Mouse (Mus musculus) MN1 (cell line): ENCODE measurements around the gene Gpc3.

Experiments
- DNase-seq: peaks from one replicate; pipeline ENCODE4 v3.0.0-alpha.2; 2016; ENCODE audit warnings: low spot score

Gene Gpc3

GRCm38 (mm10) chrX:52557489-52557888, 56.3 kb downstream of the Gpc3 start:
- no peak for DNase-seq

GRCm38 (mm10) chrX:52551296-52551695, 62.5 kb downstream of the Gpc3 start:
- no peak for DNase-seq

- DNase-seq = no peak
These were observed 69.1 kb downstream of the Gpc3 start for GRCm38 (mm10) chrX:52544623-52545022.

DNA sequence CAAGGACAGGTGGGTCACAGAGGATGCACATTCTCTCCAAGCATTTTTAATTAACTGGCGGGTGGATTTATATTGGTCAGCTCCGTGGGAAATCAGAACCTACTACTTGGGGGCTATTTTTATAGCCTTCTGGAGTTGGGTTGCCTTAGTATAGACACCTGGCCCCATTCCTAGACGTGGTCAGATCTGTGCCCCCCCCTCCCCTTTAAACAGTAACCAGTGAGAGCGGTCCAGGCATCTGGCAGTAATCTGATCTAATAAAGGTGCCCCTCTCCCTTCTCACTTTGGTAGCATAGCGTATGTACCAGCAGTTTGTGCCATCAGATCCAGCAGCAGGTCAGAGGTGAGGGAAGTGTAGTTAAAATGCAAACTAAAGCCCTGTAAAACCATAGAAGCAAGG, 76.5 kb downstream of the Gpc3 start:
- DNase-seq = no peak

- DNase-seq = no peak
These were observed 80.0 kb downstream of the Gpc3 start for GRCm38 (mm10) chrX:52533766-52534165.

DNA sequence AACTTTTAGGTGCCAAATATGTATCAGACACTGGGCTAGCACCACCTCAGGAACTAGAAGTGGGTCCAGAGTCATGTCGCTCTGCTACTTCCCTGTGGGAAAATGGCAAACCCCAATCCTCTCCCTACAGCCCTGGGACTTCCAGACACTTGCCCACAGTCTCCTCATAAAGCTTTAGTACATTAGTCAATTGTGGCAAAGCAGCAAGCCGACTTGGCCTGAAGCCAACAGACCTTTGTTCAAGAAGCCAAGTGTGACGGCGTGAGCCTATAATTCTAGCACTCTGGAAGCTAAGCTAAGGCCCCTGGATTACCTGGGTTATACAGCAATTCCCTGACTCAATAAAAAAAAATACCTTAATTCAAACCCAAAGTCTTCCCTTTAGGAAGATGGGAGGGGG, 80.7 kb downstream of the Gpc3 start:
- no peak for DNase-seq

GRCm38 (mm10) chrX:52532124-52532523, 81.6 kb downstream of the Gpc3 start:
- no peak for DNase-seq

- DNase-seq = no peak
These were observed 87.7 kb downstream of the Gpc3 start for GRCm38 (mm10) chrX:52526086-52526485.

DNA sequence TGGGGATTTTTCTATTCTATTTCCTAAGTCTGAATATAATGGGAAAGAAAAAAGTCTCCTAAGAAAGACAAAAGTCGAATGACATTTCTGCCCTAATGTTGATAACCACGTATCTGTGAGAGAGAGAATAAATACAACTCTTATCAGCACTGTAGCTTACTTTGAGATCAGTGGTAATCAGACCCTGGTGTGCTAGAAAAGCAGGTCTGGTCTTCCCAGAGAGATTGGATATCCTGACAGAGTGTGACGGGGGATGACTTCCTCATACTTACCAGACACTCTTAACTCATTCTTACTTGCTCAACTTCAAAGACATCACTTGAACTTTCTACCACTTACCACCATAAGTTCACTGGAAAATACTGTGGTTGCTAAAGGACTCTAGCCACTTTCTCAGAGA, 88.6 kb downstream of the Gpc3 start:
- DNase-seq = no peak

DNA sequence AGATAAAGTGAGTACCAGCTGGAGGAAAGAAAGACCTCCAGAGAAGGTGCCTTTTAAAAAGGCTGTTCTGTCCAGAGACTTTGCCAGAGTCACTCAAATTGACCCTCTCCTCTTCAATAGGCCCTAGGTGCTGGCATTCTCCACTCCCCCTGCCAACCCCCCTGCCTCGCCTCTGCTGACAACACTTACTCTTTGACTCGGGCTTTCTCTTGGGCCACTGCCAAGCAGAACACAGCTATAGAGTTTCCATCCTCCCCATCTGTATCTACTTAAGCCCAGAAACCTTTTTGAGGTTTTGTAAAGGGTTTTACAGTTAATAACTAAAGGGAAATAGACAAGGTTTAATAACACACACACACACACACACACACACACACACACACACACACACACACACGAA, 99.2 kb downstream of the Gpc3 start:
- DNase-seq = no peak

GRCm38 (mm10) chrX:52511151-52511550, 102.6 kb downstream of the Gpc3 start:
- DNase-seq = no peak

DNA sequence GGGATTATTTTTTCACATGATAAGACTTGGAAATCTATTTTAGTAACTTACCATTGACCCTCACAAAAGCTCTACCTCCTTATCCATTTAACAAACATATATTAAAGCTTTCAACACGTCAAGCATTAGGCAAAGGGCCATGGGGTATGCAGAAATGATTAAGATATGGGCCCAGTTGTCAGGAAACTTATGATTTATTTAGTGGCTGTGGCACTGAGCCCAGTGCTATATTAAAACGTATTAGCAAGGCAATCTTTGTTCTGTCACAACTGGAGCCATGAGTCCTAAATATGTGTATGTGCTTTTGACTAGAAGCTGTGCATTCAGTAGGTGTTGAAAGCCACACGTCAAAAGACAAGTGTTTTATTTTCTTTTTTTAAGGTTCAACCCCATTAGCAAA, 109.9 kb downstream of the Gpc3 start:
- no peak for DNase-seq

- no peak for DNase-seq
These were observed 124.3 kb downstream of the Gpc3 start for GRCm38 (mm10) chrX:52489461-52489860.

- DNase-seq = no peak
These were observed 158.6 kb downstream of the Gpc3 start for GRCm38 (mm10) chrX:52455074-52455588.

DNA sequence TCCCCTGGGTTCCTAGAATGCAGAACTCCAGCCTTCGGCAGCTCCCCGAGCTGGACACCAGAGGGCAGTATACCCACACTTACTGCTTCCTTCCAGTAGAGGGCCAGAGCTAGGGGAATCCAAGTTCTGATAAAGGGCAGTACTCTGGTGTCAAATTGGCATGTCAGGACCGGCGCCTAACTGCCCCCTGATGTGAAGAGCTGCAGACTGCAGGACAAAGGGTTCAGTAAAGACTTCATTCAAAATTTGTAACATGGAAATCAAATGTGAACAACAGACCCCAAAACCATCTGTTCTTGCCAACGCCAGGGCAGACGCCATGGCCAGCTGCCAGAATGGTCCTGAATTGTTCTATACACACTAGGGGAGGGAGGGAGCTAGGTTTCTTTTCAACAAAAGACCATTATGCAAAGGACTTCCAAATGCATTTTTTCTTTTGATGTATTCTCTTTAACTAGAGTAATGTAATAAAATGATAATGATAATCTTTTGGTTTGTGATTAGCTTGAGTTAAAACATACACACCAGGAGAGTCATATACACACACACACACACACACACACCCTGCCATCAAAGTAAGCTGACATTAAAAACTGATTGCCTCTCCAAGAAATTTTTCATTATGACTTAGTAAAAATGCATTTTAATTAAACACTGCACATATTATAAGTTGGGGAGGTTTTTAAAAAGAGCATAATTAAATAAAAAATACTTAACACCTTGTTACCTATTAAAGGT, 160.1 kb downstream of the Gpc3 start:
- DNase-seq = peak; percentile 7

DNA sequence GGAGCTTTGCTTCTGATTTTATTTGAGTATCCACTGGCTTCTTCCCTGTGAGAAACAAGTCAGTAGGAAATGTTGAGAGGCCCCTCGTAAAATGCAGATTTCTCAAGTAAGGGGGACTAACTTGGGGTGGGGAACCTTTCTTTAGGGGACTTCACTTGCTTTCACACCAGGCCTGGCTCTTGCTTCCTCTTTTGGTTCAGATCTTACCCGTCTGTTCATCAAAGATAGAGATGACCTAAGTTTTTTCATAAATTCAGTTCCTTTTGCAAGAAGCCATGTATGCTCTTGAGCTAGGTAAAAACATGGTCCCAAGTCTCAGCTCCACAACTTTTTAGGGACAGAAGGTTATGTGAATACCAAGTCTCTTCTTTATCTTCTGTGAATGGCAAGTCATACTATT, 164.6 kb downstream of the Gpc3 start:
- DNase-seq = no peak

DNA sequence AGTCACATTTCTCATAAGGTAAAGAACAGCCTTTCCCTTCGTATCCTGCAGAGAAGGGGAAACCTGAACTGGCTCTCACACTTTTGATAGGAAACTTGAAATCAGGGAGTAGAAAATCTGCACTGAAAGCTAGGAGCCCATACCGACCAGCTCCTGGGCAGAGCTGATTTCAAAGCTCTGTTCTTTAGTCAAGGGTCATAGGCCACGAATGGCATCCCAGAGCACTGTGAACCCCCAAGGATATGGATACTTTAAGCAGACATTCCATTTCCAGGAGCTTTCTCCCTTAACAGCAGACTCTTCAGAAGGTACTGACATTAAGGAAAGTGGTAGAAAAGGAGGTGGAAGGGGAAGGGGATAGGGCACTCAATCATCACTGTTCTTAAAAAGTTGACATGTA, 165.3 kb downstream of the Gpc3 start:
- DNase-seq = no peak

DNA sequence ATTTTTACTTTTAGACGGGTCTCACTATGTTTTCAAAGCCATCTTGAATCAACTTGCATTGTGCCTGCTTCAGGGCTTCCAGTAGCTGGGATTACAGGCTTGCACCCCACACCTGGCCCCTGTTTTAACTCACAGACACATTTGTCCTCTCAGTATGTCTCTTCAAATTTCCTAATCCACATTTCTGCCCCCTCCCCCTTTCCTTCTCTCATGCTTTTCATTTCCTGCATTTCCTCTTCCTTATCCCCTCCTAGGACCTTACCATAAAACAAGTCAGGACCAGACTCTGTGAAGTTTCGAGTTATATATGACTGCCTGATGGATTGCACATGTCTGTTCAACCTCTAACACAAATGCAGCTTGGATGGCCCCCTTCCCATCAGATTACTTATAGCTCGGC, 167.2 kb downstream of the Gpc3 start:
- no peak for DNase-seq

GRCm38 (mm10) chrX:52444977-52445376, 168.8 kb downstream of the Gpc3 start:
- no peak for DNase-seq

DNA sequence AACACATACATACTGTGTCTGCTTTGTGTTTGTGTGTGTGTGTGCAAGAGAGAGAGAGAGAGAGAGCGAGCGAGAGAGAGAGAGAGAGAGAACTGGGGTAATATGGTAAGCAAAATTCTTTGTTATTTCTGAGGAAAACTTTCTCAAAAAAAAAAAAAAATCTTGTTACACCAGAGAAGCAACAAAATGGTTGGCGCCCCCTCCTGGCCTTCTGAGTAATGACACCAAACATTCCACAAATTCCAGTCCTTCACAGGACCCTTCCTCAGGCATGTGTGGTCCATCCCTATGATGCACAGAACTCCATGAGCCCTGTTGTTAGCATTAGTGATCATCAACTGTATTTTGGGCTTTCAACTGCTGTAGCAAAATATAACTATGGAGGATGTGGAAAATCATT, 172.0 kb downstream of the Gpc3 start:
- DNase-seq = no peak

DNA sequence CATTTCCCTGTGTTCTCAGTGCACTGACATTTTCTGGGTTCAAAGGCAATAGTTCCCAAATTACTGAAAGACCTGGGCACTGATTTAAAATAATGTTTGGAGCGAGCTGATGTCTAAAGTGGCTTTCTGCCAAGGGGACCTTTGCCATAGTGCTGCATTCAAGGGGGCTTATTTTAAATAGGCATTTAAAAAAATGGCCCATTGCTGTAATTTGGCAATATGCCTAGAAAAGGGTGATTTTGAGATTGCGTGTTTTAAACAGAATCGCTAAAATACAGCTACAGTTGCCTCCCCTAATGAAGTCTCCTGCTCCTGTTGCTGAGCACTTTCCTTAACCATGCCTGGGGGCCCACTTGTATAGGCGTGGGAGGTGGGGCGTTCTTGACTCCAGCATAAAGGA, 174.3 kb downstream of the Gpc3 start:
- DNase-seq = no peak

DNA sequence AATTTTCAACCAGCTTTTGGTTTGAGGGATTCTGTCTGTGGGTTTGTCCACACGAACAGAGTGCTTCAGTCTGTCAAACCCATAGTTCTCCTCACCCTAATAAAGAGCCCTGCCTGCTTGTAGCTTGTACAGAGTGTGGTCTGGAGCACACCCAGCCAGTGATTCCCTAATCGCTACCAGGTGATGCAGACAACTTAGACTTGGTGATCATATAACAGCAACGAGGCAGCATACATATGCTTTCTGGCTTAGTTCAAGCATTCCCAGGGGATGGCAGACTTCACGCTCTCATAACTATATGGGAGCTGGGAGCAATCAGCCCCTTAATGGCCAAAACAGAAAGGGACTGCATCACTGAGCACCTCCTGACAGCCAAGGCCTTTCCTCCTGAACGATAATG, 188.1 kb downstream of the Gpc3 start:
- no peak for DNase-seq

DNA sequence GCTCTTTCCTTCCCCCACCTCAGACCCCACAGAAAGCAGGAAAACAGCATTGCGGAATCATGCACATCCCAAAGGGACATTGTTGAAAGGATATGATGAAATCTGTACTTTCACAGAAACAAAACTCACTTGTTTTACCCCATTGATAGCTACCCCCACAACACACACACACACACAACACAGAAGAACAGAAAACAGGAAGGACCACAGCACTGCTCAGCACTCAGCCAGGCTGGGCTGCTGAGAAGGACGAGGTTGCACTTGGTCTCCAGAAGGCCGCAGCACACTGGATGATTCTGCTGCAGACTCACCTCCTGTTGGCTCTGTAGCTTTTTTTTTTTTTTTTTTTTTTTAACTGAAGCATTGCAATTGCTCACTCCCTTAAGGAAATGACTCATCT, 193.9 kb downstream of the Gpc3 start:
- no peak for DNase-seq

GRCm38 (mm10) chrX:52412936-52413335, 200.8 kb downstream of the Gpc3 start:
- no peak for DNase-seq
